Mouse (Mus musculus): Measurements from ENCODE around the gene Sgo1.
"Not testable (repeated sequence)": the region's sequence is repeated elsewhere in the genome, so short reads cannot be mapped to it uniquely, and the experiment has no call there.

The Sgo1 gene

DNA sequence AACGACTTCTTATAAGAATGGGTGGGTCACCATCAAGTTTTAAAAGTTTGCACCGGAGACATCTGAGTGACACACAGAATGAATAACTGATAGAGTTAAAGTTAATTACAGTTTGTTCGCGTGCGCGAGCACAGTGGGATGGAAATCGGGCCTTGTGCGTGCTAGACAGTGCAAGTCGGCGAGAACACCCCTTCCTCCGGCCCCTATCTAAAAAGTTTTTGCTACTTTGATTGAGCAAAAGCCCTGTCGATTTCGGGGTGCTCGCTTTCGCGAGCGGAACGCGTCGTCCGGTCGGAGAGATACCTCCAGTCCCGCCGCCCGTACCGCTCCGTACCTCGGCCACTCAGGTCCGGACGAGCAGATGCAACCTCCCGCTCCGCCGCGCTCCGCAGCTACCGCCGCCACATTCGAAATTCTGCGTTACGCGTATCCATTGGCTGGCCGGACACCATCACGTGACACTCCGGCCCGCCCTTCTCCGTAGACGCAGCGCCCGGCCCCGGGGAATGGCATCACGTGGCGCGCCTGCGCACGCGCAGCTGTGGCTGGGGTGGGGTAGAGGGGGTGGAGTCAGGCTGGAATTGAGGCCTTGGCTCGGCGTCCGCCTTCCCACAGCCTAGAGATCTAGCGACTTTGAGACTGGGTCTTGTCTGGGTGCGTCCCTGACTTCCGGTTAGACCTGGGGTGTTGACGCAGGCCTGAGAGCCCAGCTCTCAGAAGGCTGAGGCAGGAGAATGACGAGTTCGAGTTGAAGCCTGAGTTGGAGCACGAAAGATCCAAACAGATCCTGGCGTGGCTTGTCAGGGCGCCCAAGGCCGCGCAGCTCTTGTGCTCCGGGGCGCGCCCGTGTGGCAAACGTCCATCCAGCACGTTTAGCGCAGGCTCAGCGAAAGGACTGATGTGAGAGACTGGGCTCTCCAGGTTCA lies at the start of gene Sgo1:
TSS of gene Sgo1 (minus strand) at position 457 of the 926 bp plus-strand sequence.
- peak; percentile 96 for DNase-seq

- not testable (repeated sequence) for DNase-seq
Observed at GRCm38 (mm10) chr17:53718916-53719315, 29.8 kb upstream of the Sgo1 start.

DNA sequence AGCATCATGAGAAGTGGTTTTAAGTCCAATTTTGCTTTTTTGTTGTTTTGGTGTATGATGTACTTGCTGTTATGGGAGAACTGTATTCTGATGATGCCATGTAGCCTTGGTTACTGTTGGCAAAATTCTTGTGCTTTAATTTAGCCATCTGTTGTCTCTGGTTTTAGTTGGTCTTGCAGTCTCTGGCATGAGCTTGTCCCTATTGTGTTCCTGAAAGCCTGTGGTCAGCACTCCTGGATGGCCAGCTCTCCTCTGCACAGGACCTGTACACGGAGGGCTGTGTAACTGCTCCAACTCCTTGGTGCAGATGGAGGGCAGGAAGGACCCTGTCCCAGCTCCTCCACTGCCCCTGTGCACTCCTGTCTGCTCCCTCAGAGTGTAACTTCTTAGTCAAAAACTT lies 29.3 kb upstream of the Sgo1 start:
- no peak for DNase-seq

- not testable (repeated sequence) for DNase-seq
Observed at GRCm38 (mm10) chr17:53715161-53715560, 26.0 kb upstream of the Sgo1 start.

DNA sequence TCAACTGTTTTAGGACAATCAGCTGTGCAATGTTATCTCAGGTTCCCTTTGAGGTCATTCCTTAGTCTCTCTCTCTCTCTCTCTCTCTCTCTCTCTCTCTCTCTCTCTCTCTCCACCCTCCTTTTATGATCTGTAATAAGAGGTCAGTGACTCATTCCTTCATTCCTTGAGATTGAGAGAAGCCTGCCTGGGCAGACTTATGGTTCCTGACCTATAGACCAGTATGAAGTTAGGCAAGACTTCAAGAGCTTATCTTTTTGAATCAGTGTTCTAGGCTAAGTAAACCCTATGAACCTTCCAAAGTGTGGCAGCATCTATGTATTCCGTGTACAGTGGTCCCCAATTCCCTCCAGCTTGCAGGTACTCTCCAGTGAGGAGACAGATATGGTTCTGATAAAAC lies 25.3 kb upstream of the Sgo1 start:
- no peak for DNase-seq

DNA sequence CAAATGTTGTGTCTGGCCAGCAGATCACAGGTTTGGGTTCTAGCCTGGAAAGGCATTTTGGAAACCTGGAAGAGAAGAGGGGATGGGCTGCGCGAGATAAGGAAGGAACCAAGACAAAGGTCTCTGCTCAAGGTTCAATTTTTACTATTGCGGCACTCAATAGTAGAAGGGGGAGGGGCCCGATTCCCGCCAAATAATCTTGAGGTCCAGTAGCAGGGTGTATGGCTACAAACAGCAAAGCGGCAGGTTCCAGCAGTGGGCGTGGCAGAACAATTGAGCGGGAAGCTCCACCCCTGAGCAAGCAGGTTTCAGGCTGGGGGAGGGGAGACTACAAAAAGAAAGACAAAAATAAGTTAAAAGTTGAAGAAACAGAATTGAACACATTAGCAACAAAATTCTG lies 8.4 kb upstream of the Sgo1 start:
- DNase-seq, result not testable (repeated sequence)

DNA sequence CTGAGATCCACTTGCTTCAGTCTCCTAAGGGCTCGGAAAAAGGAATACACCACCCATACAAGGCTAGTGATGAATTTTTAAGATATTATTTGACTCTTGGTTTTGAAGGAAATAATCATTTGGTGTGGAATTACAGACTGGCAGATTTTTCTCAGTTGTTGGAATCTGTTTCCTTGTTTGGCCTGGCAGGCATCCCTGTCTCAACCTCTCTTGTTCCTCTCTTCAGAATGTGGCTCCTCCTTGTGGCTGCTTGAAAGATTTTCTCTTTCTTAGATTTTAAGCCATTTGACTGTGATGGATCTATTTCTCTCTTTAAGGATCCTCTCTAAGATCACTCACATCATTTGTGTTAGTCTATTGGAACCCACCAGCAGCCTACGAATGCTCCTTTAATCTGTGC lies 4.9 kb upstream of the Sgo1 start:
- DNase-seq, result no peak

DNA sequence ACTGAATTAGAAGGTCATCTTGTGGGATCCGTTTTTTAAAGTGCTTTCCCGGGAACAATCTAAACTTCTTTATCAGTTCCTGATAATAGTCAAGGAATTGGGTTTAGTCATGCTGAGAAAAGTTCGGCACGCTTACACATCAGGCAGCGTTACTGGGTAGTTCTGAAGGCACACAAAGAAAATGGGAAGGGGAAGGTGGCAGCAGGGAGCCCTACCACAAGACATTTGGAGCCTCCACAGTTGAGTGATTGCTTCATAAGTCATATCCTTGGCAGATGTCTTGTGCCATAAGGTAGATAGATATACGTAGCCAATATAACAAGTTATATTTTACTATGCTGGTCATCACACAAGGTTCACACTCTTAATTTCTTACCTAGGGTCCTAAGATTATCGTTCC lies 813 bp upstream of the Sgo1 start:
- no peak for DNase-seq

GRCm38 (mm10) chr17:53688321-53688720 lies 812 bp downstream of the Sgo1 start:
- no peak for DNase-seq

DNA sequence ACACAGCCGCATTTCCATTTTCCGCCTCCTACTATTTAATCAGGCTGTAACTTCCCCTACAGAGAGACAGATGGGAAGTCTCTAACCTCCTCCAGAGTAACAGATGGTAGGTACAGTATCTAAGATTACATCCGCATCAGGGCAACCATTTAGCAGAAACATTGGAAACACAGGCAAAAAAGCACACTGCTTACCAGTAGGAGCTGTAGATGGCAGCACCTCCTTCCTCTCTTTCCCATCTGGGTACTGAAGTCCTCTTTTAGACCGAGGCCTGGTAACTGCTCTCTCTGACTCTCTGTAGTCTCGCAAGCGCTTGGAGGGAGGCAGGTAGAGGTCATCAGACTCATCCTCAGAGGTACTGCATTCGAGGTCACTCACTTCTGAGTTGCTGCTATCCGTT lies 10.4 kb downstream of the Sgo1 start:
- DNase-seq, result peak; percentile 18

- no peak for DNase-seq
Observed at GRCm38 (mm10) chr17:53670453-53670852, 18.7 kb downstream of the Sgo1 start.

GRCm38 (mm10) chr17:53664703-53665382 lies 24.3 kb downstream of the Sgo1 start:
- no peak for DNase-seq

GRCm38 (mm10) chr17:53664267-53664666 lies 24.9 kb downstream of the Sgo1 start:
- DNase-seq, result no peak

DNA sequence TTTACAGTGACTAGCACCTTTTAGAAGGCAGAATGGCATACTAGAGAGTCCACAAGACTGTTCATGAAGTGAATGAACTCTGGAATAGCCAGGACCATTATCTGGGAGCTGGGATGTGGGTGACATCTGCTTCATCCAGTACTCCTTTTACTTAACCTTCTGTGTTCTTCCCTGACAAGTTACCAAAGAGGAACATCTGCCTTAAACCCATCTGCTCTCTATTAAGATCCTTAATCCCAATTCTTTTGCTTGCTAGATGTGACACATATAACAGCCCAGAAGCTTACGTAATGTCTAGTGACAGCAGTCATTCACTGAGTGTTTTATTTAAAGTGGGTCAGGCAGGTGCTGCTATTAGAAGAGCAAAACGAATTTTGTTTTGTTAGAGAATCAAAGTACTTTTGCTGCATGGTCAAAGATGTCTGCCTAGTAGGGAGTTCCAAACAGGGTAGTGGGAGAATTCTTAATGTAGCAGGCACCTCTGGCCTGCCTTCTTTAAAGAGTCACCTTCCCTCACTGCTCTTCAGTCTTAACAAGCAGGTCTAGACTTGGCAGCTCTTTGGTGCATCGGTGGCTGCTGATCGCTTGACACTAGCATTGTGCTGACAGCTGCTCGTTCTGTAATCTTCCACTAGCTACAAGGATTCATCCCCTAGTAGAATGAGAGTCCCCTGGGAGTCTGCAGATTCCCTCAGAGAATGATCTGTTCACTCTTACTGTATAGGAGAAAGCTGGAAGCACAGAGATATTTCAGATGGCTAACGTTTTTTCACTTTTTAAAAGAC lies 27.9 kb downstream of the Sgo1 start:
- no peak for DNase-seq

DNA sequence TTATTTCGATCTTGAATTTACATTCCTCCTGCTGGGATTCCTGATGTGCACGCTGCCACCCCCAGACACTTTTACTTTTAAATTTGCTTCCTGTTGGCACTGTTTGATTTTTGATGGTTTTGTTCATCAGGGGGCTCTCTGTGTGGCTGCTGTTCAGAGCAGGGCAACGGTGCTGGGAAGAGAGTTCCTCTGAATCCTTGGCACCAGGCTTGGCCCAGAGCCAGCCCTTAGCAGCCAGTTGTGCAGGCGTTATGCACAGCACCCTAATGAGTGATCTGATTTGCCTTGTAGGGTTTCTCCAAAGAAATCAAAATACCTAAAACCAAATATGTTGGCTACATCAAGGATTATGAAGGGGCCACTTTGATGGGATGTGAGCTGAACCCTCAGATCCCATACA lies 29.4 kb downstream of the Sgo1 start:
- DNase-seq, result peak; percentile 26

- no peak for DNase-seq
Observed at GRCm38 (mm10) chr17:53659230-53659629, 29.9 kb downstream of the Sgo1 start.

DNA sequence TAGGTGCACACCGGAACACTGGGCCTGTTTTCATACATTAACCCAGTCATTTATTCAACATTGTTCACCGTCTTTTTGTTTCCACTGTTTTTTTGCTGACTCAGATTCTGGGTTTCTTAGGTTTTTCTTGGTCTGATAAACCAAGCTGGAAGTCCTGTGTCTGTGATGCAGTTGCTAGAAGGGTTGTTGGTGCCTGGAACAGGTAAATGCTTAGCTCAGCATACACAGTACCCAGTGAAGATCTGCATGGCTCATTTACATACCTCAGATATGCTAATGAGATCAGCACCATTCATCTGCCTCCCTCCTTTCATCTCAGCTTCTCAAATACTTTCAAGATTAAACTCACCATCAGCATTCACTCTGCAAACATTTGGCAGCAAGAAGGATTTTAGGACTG lies 30.5 kb downstream of the Sgo1 start:
- DNase-seq, result no peak

GRCm38 (mm10) chr17:53657391-53657790 lies 31.7 kb downstream of the Sgo1 start:
- not testable (repeated sequence) for DNase-seq

- DNase-seq, result no peak
Observed at GRCm38 (mm10) chr17:53656369-53656860, 32.7 kb downstream of the Sgo1 start.

DNA sequence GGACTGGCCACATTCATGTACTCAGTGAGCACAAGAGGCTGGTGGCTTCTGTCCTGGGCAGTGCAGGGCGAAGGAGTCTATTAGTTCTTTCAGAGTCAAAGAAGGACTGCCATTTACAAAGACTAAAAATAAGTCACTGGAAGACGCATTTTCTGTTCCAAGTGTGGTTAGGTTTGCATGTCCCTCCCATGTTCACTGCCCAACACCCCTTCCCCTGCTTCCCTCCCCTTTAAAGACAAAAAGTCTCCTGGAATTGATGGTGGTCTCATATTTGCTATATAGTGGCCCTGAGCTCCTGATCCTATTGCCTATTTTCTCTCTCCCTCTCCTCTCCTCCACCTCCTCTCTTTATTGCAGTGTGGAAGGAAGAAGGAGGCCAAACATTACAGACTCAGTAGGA lies 33.2 kb downstream of the Sgo1 start:
- DNase-seq, result no peak

- no peak for DNase-seq
Observed at GRCm38 (mm10) chr17:53655081-53655480, 34.1 kb downstream of the Sgo1 start.

GRCm38 (mm10) chr17:53654596-53654995 lies 34.5 kb downstream of the Sgo1 start:
- DNase-seq, result no peak

DNA sequence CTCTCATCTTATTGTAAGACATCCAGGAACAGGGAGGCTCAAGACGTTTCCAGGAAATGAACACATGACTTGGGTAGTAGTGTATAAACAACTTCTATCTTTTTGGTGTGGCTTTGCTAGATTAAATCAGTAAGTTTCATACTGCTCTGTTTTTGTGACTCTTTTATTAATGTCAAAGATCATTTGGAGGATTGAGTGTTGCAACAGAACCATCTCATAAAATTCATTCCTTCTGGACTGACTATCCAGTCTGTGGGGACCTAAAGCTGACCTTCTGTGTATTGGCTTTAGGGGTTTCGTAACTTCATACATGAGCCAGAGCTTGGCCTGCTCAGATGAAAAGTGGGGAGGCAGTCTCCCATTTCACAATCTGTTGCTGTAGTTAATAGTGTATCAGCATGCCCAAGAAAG lies 38.9 kb downstream of the Sgo1 start:
- DNase-seq, result no peak

Data from right cerebral cortex, postnatal 25 days (tissue).